Mouse (Mus musculus) kidney, adult 9 months (tissue): ENCODE results near the gene Jup.
A peak's percentile ranks its signal among the peaks of the same experiment; 100 is the strongest.
"Not testable (repeated sequence)": the region's sequence is repeated elsewhere in the genome, so short reads cannot be mapped to it uniquely, and the experiment has no call there.

Experiments
- DNase-seq: peaks from one replicate; pipeline ENCODE4 v3.0.0; 2022

The Jup gene

DNA sequence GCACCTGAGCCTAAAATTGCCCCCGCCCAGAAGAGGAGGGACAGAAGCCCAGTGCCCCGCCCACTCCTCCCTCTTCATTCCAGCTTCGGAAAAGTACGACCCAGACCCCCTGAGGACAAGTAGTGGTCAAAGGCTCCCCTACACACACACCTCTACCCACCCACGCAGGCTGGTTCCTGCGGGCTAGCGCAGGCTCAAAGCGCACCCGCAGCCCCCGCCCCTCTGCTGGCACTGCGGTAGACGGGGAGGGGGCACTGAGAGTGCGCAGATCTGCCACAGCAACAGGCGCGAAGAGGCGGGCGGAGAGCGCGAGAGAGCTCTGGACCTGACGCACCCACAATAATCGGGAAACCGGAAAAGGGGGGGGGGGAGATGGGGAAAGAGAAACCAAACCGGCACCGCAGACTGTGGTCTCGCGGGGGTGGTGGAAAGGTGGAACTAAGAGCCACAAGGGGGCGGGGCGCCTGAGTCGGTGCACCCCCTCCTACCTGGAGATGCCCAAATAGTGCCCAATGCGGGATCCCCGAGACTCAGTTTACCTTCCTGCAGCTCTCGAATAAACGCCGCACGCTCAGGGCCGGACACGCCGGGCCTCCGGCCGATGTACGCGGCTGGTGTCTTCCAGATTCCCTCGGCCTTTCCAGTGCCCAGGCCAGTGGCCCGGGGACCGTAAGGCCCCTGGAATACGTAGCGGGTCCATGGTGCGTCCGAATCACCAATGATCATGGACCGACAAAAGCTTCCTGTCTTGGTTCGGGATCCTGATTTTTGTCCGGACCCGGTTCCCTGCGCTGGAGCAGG, 42.2 kb downstream of the Jup start:
- peak; percentile 44 for DNase-seq

DNA sequence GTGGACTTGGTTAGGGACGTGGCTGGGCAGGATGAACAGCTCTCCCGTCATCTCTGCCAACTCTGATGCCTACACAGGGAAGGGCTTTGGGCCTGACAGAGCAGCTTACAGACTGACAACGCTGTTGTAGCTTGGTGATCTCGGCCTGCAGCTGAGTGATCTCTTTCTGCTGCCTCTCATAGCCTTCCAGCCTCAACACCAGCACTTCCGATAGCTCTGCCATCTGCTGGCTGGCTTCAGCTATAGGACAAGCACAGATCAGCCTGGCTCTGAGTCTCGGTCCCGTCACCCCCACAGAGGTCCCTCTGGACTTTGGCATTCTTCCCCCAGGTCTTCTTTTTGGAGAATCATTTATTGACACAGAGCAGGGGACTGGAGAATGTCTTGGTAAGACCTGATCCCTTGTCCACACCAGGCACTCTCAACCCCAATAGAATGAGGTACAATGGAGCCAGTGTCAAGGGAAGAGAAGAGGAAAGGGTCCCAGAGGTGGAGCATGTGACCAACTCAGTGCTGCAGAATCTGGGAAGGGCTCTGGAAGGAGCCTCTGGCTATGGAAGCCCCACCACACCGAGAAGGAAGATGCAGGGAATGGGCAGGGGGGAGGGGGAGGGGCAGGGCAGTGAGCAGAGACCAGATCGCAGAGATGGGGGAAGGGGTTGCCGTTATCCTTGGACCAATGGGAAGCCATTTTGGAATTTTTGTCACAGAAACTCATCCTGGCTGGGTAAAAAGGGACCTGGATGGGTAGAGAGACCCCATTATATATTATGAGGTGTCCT, 45.3 kb downstream of the Jup start:
- peak; percentile 40 for DNase-seq

DNA sequence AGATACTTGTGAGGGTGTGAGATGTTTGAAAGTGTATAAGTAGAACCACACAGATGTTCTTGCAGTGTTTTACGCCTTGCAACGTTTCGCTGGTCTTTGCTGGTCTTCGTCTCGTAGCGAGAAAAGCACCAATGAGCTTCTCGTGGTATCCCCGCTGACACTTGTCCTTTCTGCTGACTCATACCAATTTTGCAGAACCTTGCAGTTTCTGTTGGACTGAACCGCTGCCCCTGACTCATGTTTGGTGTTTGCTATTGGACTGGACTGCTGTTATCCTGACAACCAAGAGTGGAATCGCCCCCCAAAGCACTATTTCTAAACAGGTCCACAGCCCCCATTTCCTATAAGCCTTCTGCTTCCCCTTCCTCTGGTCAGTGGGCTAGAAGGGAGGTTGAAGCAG, 53.3 kb downstream of the Jup start:
- DNase-seq: no peak

- no peak for DNase-seq
These were observed 61.8 kb downstream of the Jup start for GRCm38 (mm10) chr11:100335731-100336130.

GRCm38 (mm10) chr11:100333944-100334457, 63.6 kb downstream of the Jup start, which contains the start of gene Gast:
Gene Gast (plus strand): TSS chr11:100334407.
- no peak for DNase-seq

- DNase-seq: no peak
These were observed 64.6 kb downstream of the Jup start for GRCm38 (mm10) chr11:100332766-100333515.

DNA sequence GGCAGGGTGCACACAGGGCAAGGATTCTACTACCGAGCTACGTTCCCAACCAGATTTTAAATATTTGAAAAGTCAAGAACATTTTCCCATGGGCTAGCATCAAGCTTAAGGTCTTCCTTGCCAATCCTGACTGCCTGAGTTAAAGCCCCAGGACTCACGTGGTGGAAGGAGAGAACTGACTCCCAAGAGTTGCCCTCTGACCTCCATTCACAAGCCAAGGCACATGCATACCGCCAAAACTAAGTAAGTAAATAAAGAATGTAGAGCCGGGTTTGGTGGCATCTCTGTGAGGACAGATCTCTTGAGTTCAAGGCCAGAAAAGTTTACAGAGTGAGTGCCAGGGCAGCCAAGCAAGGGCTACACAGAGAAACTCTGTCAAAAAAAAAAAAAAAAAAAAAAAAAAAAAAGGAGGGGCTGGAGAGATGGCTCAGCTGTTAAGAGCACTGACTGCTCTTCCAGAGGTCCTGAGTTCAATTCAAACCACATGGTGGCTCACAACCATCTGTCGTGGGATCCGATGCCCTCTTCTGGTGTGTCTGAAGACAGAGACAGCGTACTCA, 66.7 kb downstream of the Jup start:
- DNase-seq: not testable (repeated sequence)

DNA sequence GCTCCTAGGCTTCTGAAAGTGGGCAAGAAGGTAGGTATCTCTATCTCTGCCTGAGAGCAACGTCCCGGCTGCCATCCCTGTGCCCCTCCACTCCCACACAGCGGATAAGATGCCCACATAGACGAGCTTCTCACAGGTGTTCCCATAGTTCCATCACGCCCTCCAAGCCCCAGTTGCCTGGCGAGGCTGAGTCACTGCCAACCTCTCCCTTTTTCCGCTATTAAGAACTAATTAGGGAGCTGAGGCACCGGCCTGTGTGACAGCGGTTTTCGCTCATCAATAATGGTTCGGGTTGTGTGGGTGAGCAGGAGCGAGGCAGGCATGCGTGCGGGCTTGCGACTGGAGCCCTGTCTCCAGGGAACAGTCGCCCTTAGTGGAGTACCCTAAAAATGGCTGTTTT, 67.3 kb downstream of the Jup start:
- no peak for DNase-seq

DNA sequence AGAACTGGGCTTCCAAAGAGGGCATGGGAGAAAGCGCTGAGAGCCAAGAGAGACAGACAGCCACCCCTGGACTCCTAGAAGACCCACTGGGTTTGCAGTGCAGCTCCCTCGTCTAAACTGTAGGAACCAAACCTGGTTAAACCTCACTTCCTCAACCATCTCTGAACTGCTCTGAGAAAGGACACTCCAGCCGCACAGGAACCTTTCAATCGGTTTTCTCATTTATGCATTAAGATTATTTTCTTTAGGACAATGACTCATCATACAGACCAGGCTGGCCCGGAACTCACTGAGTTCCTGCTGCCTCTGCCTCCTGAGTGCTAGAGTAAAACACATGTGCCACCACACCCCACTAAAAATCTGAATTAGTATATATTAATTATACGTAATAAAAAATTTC, 69.8 kb downstream of the Jup start:
- DNase-seq: no peak

DNA sequence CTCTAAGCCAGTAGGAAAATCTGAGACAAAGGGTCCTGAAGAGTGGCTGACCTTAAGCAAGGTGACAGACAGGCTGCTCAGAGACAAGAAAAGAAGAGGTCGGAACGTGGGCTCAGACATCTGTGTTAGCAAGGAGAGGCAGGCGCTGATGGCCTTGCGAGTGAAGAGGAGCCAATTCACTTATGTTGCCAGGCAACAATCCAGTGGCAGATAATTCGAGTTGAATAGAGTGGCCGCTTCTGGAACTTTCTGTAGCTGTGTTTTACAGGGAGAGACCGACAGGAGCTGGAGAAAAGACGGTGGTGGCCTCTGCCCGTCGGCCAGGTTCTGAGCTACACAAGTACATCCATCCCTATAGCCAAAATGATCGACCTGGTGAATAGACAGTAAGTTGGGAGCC, 70.2 kb downstream of the Jup start:
- DNase-seq: no peak

DNA sequence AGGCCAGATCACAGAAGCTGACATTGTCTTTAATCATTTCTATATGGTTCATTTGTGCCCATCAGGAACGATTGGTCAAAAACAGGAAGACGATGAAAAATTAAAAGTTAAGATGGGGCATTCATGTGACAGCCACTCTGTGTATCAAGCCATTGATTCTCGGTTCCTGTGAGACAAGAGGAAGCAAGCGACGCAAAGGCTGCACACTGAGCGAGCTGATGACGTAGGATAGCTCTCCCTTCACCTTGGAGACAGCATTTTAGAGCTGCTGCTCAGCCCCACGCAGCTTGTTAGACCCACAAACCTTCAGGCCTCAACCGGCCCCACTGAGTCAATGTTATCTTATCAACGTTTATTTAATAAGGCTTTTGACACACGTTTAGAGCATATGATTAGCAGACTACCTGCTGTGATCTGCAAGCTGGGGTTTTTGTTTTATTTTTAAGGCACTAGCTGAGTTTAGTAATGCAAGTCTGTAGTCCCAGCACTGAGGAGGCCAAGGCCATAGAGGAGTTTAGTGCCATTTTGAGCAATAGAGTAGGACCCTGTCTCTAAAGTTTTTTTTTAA, 72.4 kb downstream of the Jup start:
- DNase-seq: no peak

GRCm38 (mm10) chr11:100323578-100323977, 74.0 kb downstream of the Jup start:
- peak; percentile 62 for DNase-seq

DNA sequence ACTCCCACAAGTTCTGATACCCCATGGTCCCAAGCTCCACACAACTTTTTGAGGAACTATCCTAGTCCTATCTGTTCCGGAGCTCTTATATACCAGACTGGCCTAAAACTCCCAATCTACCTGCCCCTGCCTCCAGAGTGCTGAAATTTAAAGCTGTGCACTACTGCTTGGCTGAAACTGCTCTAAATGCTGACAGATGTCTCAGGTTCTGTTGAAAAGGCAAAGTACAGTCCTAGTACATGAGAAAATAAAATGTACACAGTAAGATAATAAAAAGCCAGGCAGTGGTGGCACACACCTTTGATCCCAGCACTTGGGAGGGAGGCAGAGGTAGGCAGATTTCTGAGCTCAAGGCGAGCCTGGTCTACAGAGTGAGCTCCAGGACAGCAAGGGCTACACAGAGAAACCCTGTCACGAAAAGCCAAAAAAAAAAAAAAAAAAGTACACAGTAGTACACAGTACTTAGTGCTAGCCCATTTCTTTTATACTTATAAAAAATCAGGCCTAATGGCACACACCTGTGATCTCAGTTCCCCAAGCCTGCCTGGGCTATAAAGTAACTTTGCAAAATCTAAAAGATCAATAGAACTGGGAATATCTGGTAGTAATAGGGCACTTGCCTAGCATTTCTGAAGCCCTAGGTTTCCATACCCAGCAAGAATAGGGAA, 74.8 kb downstream of the Jup start:
- DNase-seq: no peak

- not testable (repeated sequence) for DNase-seq
These were observed 75.9 kb downstream of the Jup start for GRCm38 (mm10) chr11:100321479-100322305.

DNA sequence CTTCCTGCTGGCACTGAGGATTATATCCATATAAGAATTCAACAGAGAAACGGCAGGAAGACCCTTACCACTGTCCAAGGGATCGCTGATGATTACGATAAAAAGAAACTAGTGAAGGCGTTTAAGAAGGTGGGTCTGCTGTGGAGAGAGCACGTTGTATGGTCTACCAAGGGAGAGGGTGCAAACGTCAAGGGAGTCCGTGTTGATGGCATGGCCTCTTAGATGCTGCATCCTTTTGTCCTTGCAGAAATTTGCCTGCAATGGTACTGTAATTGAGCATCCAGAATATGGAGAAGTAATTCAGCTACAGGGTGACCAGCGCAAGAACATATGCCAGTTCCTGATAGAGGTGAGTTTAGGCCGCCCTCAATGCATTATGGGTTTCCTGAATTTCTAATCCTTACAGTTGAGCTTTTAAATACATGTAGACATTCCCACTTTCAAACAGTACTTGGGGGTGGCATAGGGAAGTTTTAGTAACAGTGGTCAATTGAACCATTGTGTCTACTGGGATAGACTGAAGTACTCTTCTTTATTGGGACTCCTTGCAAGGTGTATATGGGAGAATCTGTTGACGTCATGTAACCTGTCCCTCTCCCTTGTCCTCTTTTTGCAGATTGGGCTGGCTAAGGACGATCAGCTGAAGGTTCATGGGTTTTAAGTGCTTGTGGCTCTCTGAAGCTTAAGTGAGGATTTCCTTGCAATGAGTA, 76.7 kb downstream of the Jup start:
- DNase-seq: not testable (repeated sequence)

GRCm38 (mm10) chr11:100320172-100320630, 77.4 kb downstream of the Jup start:
- peak; percentile 97 for DNase-seq

- peak; percentile 100 for DNase-seq
These were observed 77.9 kb downstream of the Jup start, which contains the start of gene Eif1 for GRCm38 (mm10) chr11:100319492-100320171. Gene Eif1 (plus strand): TSS chr11:100319885.
